Mouse (Mus musculus) kidney, embryonic 15.5 days (tissue): Measurements from ENCODE around the gene Gm14744. TPM values are rescaled to one million over a fixed set of nuclear protein-coding genes. Genes with fewer than 3 reads are reported as not detected.
"Not testable (repeated sequence)": the region's sequence is repeated elsewhere in the genome, so short reads cannot be mapped to it uniquely, and the experiment has no call there.

Source experiments
- ATAC-seq: fragments of 200-750 bp; cut with Nextera tagmentation; replicated peaks from 2 replicates; pipeline ENCODE4 v1.8.0; 2017; ENCODE audit warnings: moderate TSS enrichment; ENCODE audit not compliant: low FRiP score
- H3K27ac ChIP-seq: fragments of 300-500 bp; sonication (generic); 2 replicates; pipeline ENCODE4 v1.5.1; 2015; ENCODE audit warnings: mild to moderate bottlenecking, inconsistent platforms
- H3K27me3 ChIP-seq: fragments of 300-500 bp; sonication (generic); 2 replicates; pipeline ENCODE4 v1.6.1; 2015; ENCODE audit warnings: inconsistent platforms
- H3K36me3 ChIP-seq: fragments of 300-500 bp; sonication (generic); 2 replicates; pipeline ENCODE4 v1.6.1; 2015; ENCODE audit warnings: inconsistent platforms
- H3K4me1 ChIP-seq: fragments of 300-500 bp; sonication (generic); 2 replicates; pipeline ENCODE4 v1.6.1; 2015; ENCODE audit warnings: inconsistent platforms
- H3K4me2 ChIP-seq: fragments of 300-500 bp; sonication (generic); 2 replicates; pipeline ENCODE4 v1.6.1; 2015; ENCODE audit warnings: moderate library complexity, mild to moderate bottlenecking, inconsistent platforms
- H3K4me3 ChIP-seq: fragments of 300-500 bp; sonication (generic); replicated peaks from 2 replicates; pipeline ENCODE4 v1.5.1; 2015; ENCODE audit warnings: mild to moderate bottlenecking, inconsistent platforms
- H3K9ac ChIP-seq: fragments of 300-500 bp; sonication (generic); 2 replicates; pipeline ENCODE4 v1.6.1; 2015; ENCODE audit warnings: mild to moderate bottlenecking, inconsistent platforms
- H3K9me3 ChIP-seq: fragments of 300-500 bp; sonication (generic); replicated peaks from 2 replicates; pipeline ENCODE4 v1.6.1; 2016; ENCODE audit warnings: inconsistent platforms
- WGBS: fragments of 180-500 bp; shearing (Covaris S2); methylation state at CpG from one replicate; pipeline ENCODE4 v1.1.7; 2015; ENCODE audit warnings: mixed read lengths; 5-methylcytosine and 5-hydroxymethylcytosine counted together
- polyA plus RNA-seq: library from polyadenylated mRNA; unstranded; fragments of >200 nt; fragmentation: Nextera tagmentation; extraction: Ambion mirVana; gene quantifications from 2 replicates; pipeline ENCODE4 v1.2.1, GENCODE M21; 2015

Gene Gm14744
- not detected in 2 replicates for polyA plus RNA-seq

DNA sequence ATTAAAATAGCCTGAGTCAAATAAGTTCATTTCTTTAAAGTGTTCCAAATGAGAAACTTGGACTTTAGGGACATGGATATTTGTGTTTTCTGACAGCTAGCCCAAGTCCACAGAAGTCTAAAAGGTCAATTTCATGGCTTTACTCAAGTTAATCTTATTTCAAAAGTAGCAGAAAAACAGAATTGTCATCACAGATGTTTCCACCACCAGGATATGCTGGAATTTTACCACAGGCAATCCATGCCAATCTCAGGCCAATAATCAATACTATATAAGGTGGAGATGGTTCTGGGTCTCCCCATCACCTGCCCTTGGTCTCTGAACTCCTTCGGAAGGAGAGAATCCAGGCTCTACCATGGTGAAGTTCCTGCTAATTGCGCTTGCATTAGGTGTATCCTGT, at the start of gene Gm14744:
Gm14744 (plus strand) TSS at position 301 of the 400 bp plus-strand sequence.
- WGBS = 94% methylated on average over 2 of the region's 2 CpGs
- ATAC-seq = not testable (repeated sequence)

DNA sequence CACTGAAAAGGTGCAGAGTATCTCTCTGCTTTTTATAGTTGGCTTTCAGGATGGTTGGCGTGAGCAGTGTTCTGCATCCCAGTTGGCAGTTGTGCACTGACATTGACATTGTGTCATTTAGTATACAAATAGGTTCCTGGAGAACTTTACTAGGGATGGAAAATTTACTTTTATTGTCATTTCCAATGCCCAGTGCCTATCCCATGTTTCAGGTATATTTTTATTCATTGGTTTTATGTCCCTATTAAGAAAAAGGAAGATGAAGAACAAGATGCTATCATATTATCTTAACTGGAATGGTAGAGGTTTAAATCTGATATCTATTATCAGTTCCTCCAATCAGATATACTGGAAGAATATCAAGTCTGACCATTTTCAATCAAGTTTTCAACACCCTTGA, 11.0 kb upstream of the Gm14744 start, which contains the start of gene Pbsn:
Pbsn (minus strand) TSS at position 101 of the 400 bp plus-strand sequence.
- no peak within 1 kb of the TSS for H3K4me3 ChIP-seq
- no peak for ATAC-seq
- WGBS = 80% methylated on average over 1 of the region's 1 CpGs

More for the DNA sequence above, at the start of gene Gm14744:
- H3K4me3 ChIP-seq, H3K27ac ChIP-seq, H3K27me3 ChIP-seq, H3K9me3 ChIP-seq, H3K4me2 ChIP-seq, H3K36me3 ChIP-seq, H3K9ac ChIP-seq, H3K4me1 ChIP-seq: not testable (repeated sequence)

DNA sequence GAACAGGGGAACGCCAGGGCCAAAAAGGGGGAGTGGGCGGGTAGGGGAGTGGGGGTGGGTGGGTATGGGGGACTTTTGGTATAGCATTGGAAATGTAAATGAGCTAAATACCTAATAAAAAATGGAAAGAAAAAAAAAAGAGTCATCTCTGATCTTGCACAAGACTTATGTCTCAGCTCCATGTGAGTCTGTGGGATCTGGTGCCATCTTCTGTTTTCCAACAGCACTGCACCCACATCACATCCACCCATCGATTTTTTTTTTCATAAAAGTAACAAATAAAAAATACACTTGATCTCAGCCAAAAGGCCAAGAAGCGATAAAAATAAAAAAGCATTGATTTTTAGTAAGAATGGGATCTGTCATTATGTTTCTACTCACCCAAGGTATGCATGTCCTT, 15.5 kb downstream of the Gm14744 start:
- not testable (repeated sequence) for H3K4me1 ChIP-seq, H3K4me3 ChIP-seq, H3K36me3 ChIP-seq, H3K27me3 ChIP-seq, H3K9ac ChIP-seq, H3K9me3 ChIP-seq, H3K4me2 ChIP-seq, H3K27ac ChIP-seq, ATAC-seq
- WGBS = 52% methylated on average over 2 of the region's 4 CpGs

More for the DNA sequence above, 11.0 kb upstream of the Gm14744 start, which contains the start of gene Pbsn:
- Histone ChIP-seq H3K36me3 (no peaks in the 10 kb centered on the region), H3K27me3 (no peaks in the 10 kb centered on the region), H3K4me1 (no peaks in the 10 kb centered on the region), H3K9ac (no peak within 1 kb of the TSS), H3K27ac (no peak within 1 kb of the TSS), H3K9me3 (no peaks in the 10 kb centered on the region), H3K4me2 (no peak within 1 kb of the TSS)

Other genes with a start within 250 kb of the Gm14744 start
- 14.8 and 15.3 TPM in 2 replicates for gene Prkx, start 68.5 kb upstream of the Gm14744 start, polyA plus RNA-seq
- gene Pbsn, start 11.1 kb upstream of the Gm14744 start, polyA plus RNA-seq = not detected in 2 replicates
- gene 5430402E10Rik, start 60.3 kb downstream of the Gm14744 start, polyA plus RNA-seq = not detected in 2 replicates
- not detected in 2 replicates for gene Obp1a, start 226.6 kb downstream of the Gm14744 start, polyA plus RNA-seq